Mouse (Mus musculus) forebrain, embryonic 14.5 days (tissue): Measurements from ENCODE around the gene Mettl27. TPM values are rescaled to one million over a fixed set of nuclear protein-coding genes. Genes with fewer than 3 reads are reported as not detected.

ENCODE experiments used
- ATAC-seq: fragments of 200-750 bp; cut with Nextera tagmentation; 2 replicates; pipeline ENCODE4 v1.8.0; 2017; ENCODE audit warnings: mild to moderate bottlenecking, moderate library complexity
- DNase-seq: peaks from one replicate; pipeline ENCODE4 v3.0.0-alpha.2; 2015; ENCODE audit warnings: low spot score
- H3K27ac ChIP-seq: fragments of 300-500 bp; sonication (generic); 2 replicates; pipeline ENCODE4 v1.5.1; 2014; ENCODE audit warnings: low read depth, mild to moderate bottlenecking, control low read depth, low read length, moderate library complexity
- H3K27me3 ChIP-seq: fragments of 300-500 bp; sonication (generic); replicated peaks from 2 replicates; pipeline ENCODE4 v1.6.1; 2014; ENCODE audit warnings: low read length, control low read depth, mixed read lengths; ENCODE audit not compliant: control insufficient read depth, insufficient read depth
- H3K36me3 ChIP-seq: fragments of 300-500 bp; sonication (generic); 2 replicates; pipeline ENCODE4 v1.6.1; 2014; ENCODE audit warnings: low read length, control low read depth; ENCODE audit not compliant: control insufficient read depth, insufficient read depth
- H3K4me1 ChIP-seq: fragments of 300-500 bp; sonication (generic); 2 replicates; pipeline ENCODE4 v1.6.1; 2014; ENCODE audit warnings: antibody characterized with exemption, low read length, control low read depth; ENCODE audit not compliant: control insufficient read depth, insufficient read depth
- H3K4me2 ChIP-seq: fragments of 300-500 bp; sonication (generic); 2 replicates; pipeline ENCODE4 v1.6.1; 2014; ENCODE audit warnings: mild to moderate bottlenecking, control low read depth, low read length
- H3K4me3 ChIP-seq: fragments of 300-500 bp; sonication (generic); 2 replicates; pipeline ENCODE4 v1.5.1; 2014; ENCODE audit warnings: low read depth, low read length, control low read depth
- H3K9ac ChIP-seq: fragments of 300-500 bp; sonication (generic); 2 replicates; pipeline ENCODE4 v1.6.1; 2014; ENCODE audit warnings: mild to moderate bottlenecking, low read length, control low read depth, moderate library complexity
- H3K9me3 ChIP-seq: fragments of 300-500 bp; sonication (generic); replicated peaks from 2 replicates; pipeline ENCODE4 v1.6.1; 2016; ENCODE audit warnings: low read length, control low read depth, mixed read lengths; ENCODE audit not compliant: control insufficient read depth
- WGBS: fragments of 180-500 bp; shearing (Covaris S2); extraction: QIAGEN DNeasy Blood & Tissue Kit; methylation state at CpG from one replicate; pipeline ENCODE4 v1.1.7; 2014; 5-methylcytosine and 5-hydroxymethylcytosine counted together
- polyA plus RNA-seq: library from polyadenylated mRNA; unstranded; fragments of >200 nt; fragmentation: Nextera tagmentation; extraction: Ambion mirVana; gene quantifications from 2 replicates; pipeline ENCODE4 v1.2.1, GENCODE M21; 2014

Gene Mettl27
- polyA plus RNA-seq, 1 experiment from 2014 or later: 9.4 TPM

DNA sequence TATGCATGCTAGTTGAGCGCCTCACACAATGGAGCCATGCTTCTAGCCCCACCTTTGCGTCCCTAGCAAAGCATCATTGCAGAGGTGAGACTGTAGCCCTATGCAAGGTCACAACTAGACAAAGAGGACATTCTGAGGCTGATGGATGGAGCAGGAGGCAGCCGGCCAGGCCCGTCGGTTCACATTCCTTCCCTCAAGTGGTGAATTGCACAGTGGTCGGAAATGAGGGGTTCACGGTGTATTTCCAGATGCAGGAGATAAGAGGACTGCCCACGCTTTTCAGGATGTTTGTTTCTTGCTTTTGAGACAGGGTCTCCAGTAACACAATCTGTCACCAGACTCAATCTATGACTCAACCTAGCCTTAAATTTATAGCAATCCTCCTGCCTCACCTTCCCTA is 38.5 kb downstream of the Mettl27 start:
- no peak overlapping the region for H3K27ac ChIP-seq
- WGBS: 84% methylated on average over 8 of the region's 8 CpGs

DNA sequence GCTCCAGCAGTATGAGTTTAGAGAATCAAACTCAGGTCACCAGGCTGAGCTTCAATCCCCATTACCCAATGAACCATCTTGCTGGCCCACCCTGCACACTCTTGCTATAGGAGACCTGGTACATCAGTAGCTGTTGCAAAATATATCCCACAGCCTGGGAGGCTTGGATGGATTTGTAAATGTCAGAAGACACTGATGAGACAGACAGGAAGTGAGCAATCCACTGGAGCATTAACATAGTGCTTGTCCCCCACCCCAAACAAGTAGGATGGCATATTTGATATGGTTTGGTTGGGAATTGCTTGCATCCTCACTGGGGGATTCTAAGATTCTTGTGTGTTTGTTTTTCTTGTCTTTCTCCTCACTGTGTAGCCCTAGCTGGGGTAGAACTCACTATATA is 40.9 kb downstream of the Mettl27 start:
- no peak for DNase-seq
- Histone ChIP-seq H3K9ac (no peak overlapping the region), H3K4me2 (no peak overlapping the region), H3K4me3 (no peak overlapping the region), H3K4me1 (no peaks in the 10 kb centered on the region), H3K27ac (no peak overlapping the region), H3K27me3 (no peaks in the 10 kb centered on the region), H3K36me3 (no peaks in the 10 kb centered on the region), H3K9me3 (no peaks in the 10 kb centered on the region)
- no peak for ATAC-seq

More for the DNA sequence above, 38.5 kb downstream of the Mettl27 start:
- no peak for ATAC-seq
- Histone ChIP-seq H3K4me2 (no peak overlapping the region), H3K9me3 (no peaks in the 10 kb centered on the region), H3K9ac (no peak overlapping the region), H3K27me3 (no peaks in the 10 kb centered on the region), H3K4me1 (peaks cover 3% of the 10 kb centered on the region; the same call in 1 of the 2 replicates), H3K4me3 (no peak overlapping the region), H3K36me3 (no peaks in the 10 kb centered on the region)
- DNase-seq: no peak

- DNase-seq: no peak
- Histone ChIP-seq H3K9me3 (no peaks in the 10 kb centered on the region), H3K36me3 (no peaks in the 10 kb centered on the region), H3K4me1 (no peaks in the 10 kb centered on the region), H3K4me2 (no peak overlapping the region), H3K9ac (no peak overlapping the region), H3K27me3 (no peaks in the 10 kb centered on the region), H3K4me3 (no peak overlapping the region), H3K27ac (no peak overlapping the region)
- WGBS: 85% methylated on average over 7 of the region's 7 CpGs
- ATAC-seq: no peak
Observed at GRCm38 (mm10) chr5:134973526-134973925, 41.4 kb downstream of the Mettl27 start.

GRCm38 (mm10) chr5:134974294-134974693 is 42.1 kb downstream of the Mettl27 start:
- Histone ChIP-seq H3K27ac (no peak overlapping the region), H3K4me2 (no peak overlapping the region), H3K4me1 (no peaks in the 10 kb centered on the region), H3K4me3 (no peak overlapping the region), H3K27me3 (no peaks in the 10 kb centered on the region), H3K9me3 (no peaks in the 10 kb centered on the region), H3K9ac (no peak overlapping the region), H3K36me3 (no peaks in the 10 kb centered on the region)
- 74% methylated on average over 7 of the region's 7 CpGs for WGBS
- ATAC-seq (no peak), DNase-seq (no peak)

- no peak for ATAC-seq
- H3K27me3 ChIP-seq: no peaks in the 10 kb centered on the region
- WGBS: 55% methylated on average over 2 of the region's 2 CpGs
- no peak overlapping the region for H3K9ac ChIP-seq
- H3K4me3 ChIP-seq: no peak overlapping the region
- DNase-seq: no peak
- no peaks in the 10 kb centered on the region for H3K9me3 ChIP-seq
- no peaks in the 10 kb centered on the region for H3K36me3 ChIP-seq
- H3K4me2 ChIP-seq: no peak overlapping the region
- no peak overlapping the region for H3K27ac ChIP-seq
- no peaks in the 10 kb centered on the region for H3K4me1 ChIP-seq
Observed at GRCm38 (mm10) chr5:134974921-134975320, 42.8 kb downstream of the Mettl27 start.

DNA sequence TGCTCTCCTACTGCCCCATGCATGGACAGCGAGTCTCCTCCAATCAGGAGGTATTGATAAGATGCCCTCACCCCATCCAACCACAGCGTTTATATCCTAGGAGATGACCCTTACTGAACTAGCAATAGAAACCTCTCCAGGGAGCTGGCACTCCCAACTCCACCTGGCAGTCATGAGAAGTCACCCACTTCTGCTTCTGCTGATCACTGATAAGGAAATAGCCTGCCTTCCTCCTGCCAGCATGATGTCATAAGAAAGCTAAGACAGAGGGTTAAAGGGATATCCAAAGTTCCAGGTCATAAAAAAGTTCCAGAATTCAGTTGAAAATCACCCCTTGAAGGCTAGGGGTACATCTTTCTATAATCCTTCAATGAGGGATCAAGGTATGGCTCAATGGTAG is 44.0 kb downstream of the Mettl27 start:
- Histone ChIP-seq H3K9ac (no peak overlapping the region), H3K4me2 (no peak overlapping the region), H3K36me3 (no peaks in the 10 kb centered on the region), H3K4me1 (no peaks in the 10 kb centered on the region), H3K27ac (no peak overlapping the region), H3K27me3 (no peaks in the 10 kb centered on the region), H3K4me3 (no peak overlapping the region), H3K9me3 (no peaks in the 10 kb centered on the region)
- WGBS: 87% methylated on average over 2 of the region's 2 CpGs
- DNase-seq: no peak
- no peak for ATAC-seq

- 86% methylated on average over 14 of the region's 14 CpGs for WGBS
- Histone ChIP-seq H3K4me1 (no peaks in the 10 kb centered on the region), H3K9ac (no peak overlapping the region), H3K36me3 (no peaks in the 10 kb centered on the region), H3K9me3 (no peaks in the 10 kb centered on the region), H3K4me2 (no peak overlapping the region), H3K4me3 (no peak overlapping the region), H3K27me3 (no peaks in the 10 kb centered on the region), H3K27ac (no peak overlapping the region)
- DNase-seq (no peak), ATAC-seq (no peak)
Observed at GRCm38 (mm10) chr5:134976577-134977250, 44.5 kb downstream of the Mettl27 start.

- H3K36me3 ChIP-seq: no peaks in the 10 kb centered on the region
- H3K9me3 ChIP-seq: no peaks in the 10 kb centered on the region
- no peaks in the 10 kb centered on the region for H3K4me1 ChIP-seq
- no peaks in the 10 kb centered on the region for H3K27me3 ChIP-seq
- no peak overlapping the region for H3K4me2 ChIP-seq
- ATAC-seq (no peak), DNase-seq (no peak)
- H3K27ac ChIP-seq: no peak overlapping the region
- 89% methylated on average over 4 of the region's 4 CpGs for WGBS
- no peak overlapping the region for H3K9ac ChIP-seq
- no peak overlapping the region for H3K4me3 ChIP-seq
Observed at GRCm38 (mm10) chr5:134977837-134978236, 45.7 kb downstream of the Mettl27 start.

DNA sequence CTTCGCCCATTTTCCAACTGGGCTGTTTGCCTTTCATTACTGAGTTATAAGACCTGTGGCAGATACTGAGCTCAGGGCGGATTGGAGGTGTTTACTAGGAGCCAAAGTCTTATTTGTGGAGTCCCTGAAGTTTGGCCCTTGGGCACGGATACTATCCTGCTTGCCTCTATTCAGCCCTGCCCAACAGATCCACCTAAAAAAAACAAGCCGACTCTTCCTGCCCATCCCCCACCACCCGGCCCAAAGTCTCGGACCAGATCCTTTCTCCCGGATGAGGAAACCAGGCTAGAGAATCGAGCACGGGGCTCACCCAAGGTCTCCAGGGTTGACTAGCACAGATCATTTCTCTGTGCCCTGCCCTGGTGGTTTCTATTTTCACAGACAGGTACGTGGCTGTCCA is 49.0 kb downstream of the Mettl27 start:
- no peak overlapping the region for H3K9ac ChIP-seq
- H3K9me3 ChIP-seq: no peaks in the 10 kb centered on the region
- WGBS: 72% methylated on average over 10 of the region's 10 CpGs
- no peaks in the 10 kb centered on the region for H3K4me1 ChIP-seq
- H3K4me3 ChIP-seq: no peak overlapping the region
- no peak overlapping the region for H3K4me2 ChIP-seq
- H3K27me3 ChIP-seq: peaks cover 19% of the 10 kb centered on the region
- DNase-seq (no peak), ATAC-seq (no peak)
- H3K27ac ChIP-seq: no peak overlapping the region
- no peaks in the 10 kb centered on the region for H3K36me3 ChIP-seq
